Comparison of ENCODE assay signal across 8 mouse cellular contexts in the genomic region with DNA sequence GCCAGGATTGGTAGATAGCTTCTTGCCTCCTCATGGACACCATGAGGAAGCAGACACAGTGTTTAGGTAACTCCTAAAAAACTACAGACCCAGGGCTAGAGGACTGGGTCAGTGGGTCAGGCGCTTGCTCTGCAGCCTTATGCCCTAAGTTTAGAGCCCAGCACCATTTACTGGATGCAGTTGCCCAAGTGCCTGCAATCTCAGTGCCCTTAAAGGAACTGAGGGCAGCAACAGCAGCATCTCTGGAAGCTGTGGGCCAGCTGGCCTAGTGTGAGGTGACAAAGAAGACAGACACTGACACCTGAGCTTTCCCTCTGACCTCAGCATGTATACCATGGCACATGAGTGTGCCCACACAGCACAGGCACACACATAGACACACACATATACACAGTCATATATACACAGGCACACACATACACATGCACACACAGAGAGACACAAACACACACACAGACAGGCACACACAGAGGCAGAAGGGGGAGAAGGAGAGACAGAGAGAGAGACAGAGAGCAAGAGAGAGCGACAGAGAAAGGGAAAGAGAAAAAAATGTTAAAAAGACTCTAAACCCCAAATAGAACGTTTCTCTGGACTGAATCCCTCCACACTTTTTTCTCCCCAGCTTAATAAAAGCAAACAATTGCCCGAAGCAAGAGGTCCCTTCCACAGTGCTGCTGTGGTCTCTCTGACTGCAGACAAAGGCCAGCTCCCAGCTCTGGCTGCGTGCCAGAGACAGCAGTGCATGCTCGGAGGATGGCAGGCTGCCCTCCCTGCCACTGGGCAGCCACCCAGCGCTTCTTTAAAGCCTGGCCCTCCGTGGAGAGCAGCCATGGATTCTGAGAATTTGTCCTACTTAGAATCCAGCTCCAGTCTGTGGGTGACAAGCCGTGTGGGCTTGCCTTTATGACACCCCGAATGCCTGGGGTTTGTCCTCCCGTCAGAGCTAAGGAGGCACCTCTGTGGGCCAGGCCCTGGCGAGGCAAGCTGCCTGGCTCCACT.
DNase-seq lines count a peak whose midpoint lies in the region; ATAC-seq and TF ChIP-seq lines count a peak whose summit lies in the region.

No protein-coding gene starts in this region.

- DNase-seq in Patski (ENCODE audit: low read depth, low spot score): peak; percentile 44
- DNase-seq in cerebellum, adult 8-10 months: peak; percentile 87
- DNase-seq in frontal cortex, postnatal 25 days (ENCODE audit: low spot score in 2 of 2): peak; percentile 28 to 59
- peak; percentile 26 for DNase-seq in hindbrain, embryonic 11.5 days (ENCODE audit: low spot score)
- DNase-seq in left cerebral cortex, adult 11 months (ENCODE audit: low spot score): peak; percentile 55
- peak; percentile 92 for DNase-seq in midbrain, embryonic 14.5 days
- peak; percentile 82 for DNase-seq in testis, postnatal 10 days (ENCODE audit: low spot score)
- DNase-seq in c-Kit-positive CD71-positive TER-119-positive erythroid progenitor cells, embryonic 14.5 days (ENCODE audit: low spot score): no peak

- in situ Hi-C loops in Patski (cut with MboI; ENCODE audit: low pct_unique_long_range_greater_than_20kb): no loop called here

- CTCF ChIA-PET in Patski (lab: Charles Lee): interaction anchor here (0.6 to 1.6 kb wide), 3 partner anchors 15 to 34 kb away, joined by 3 to 4 read pairs (median 3); no protein-coding TSS in a partner anchor

- H3K27me3 ChIP-seq in Patski: no peaks in the 10 kb centered on the region
- H3K27me3 ChIP-seq in hindbrain, embryonic 11.5 days (ENCODE audit: control insufficient read depth, insufficient read depth, low read length): no peaks in the 10 kb centered on the region
- H3K27me3 ChIP-seq in midbrain, embryonic 14.5 days (ENCODE audit: control insufficient read depth, insufficient read depth, low read length): no peaks in the 10 kb centered on the region

- H3K27ac ChIP-seq in hindbrain, embryonic 11.5 days (ENCODE audit: low read depth, low read length): 0 out of 2 replicates have a peak overlapping the region, but pooled peaks have one; percentile 9
- H3K27ac ChIP-seq in midbrain, embryonic 14.5 days (replicated peaks; ENCODE audit: low read depth, low read length): peak overlapping the region; percentile 85

- ATAC-seq in Patski: peak; percentile 65
- ATAC-seq in hindbrain, embryonic 11.5 days (ENCODE audit: low FRiP score): peak; percentile 53; the same call in 1 of the 2 replicates
- peak; percentile 91 for ATAC-seq in midbrain, embryonic 14.5 days (ENCODE audit: low FRiP score, low TSS enrichment)

- H3K4me1 ChIP-seq in hindbrain, embryonic 11.5 days (replicated peaks; ENCODE audit: control insufficient read depth, insufficient read depth, low read length): no peaks in the 10 kb centered on the region
- H3K4me1 ChIP-seq in midbrain, embryonic 14.5 days (ENCODE audit: control insufficient read depth, insufficient read depth, low read length): peaks cover 15% of the 10 kb centered on the region

- H3K36me3 ChIP-seq in hindbrain, embryonic 11.5 days (ENCODE audit: control insufficient read depth, insufficient read depth, low read length): 0 out of 2 replicates have a peak, but pooled peaks cover 3% of the 10 kb centered on the region
- no peaks in the 10 kb centered on the region; the same call in 1 of the 2 replicates for H3K36me3 ChIP-seq in midbrain, embryonic 14.5 days (ENCODE audit: control insufficient read depth, insufficient read depth, low read length)

- no peak overlapping the region for H3K4me2 ChIP-seq in hindbrain, embryonic 11.5 days (replicated peaks; ENCODE audit: low read depth, low read length)
- peak overlapping the region; percentile 19; the same call in 1 of the 2 replicates for H3K4me2 ChIP-seq in midbrain, embryonic 14.5 days (ENCODE audit: low read length)

- no peak for TF ChIP-seq CTCF in Patski (IDR thresholded peaks at IDR 0.05)

- whole genome bisulfite sequencing in hindbrain, embryonic 11.5 days: 70% methylated on average over 12 of the region's 12 CpGs
- 44% methylated on average over 12 of the region's 12 CpGs for WGBS in midbrain, embryonic 14.5 days

- no peak overlapping the region for H3K9ac ChIP-seq in hindbrain, embryonic 11.5 days (ENCODE audit: low read depth, low read length)
- H3K9ac ChIP-seq in midbrain, embryonic 14.5 days (replicated peaks; ENCODE audit: low read length): peak overlapping the region; percentile 34; the same call in 1 of the 2 replicates

- no peaks in the 10 kb centered on the region for H3K9me3 ChIP-seq in hindbrain, embryonic 11.5 days (ENCODE audit: control insufficient read depth, low read length)
- no peaks in the 10 kb centered on the region for H3K9me3 ChIP-seq in midbrain, embryonic 14.5 days (ENCODE audit: control insufficient read depth, low read length)

- POLR2A ChIA-PET in Patski (lab: Charles Lee): interaction anchor here (0.5 to 1.6 kb wide), 2 partner anchors 14 to 1734 kb away, joined by 3 to 4 read pairs; no protein-coding TSS in a partner anchor

- no peak overlapping the region for H3K4me3 ChIP-seq in hindbrain, embryonic 11.5 days (ENCODE audit: low read depth, low read length)
- no peak overlapping the region for H3K4me3 ChIP-seq in midbrain, embryonic 14.5 days (replicated peaks; ENCODE audit: low read depth, low read length)
